Mouse (Mus musculus): ENCODE measurements around the gene Rab11fip4.

Gene Rab11fip4

DNA sequence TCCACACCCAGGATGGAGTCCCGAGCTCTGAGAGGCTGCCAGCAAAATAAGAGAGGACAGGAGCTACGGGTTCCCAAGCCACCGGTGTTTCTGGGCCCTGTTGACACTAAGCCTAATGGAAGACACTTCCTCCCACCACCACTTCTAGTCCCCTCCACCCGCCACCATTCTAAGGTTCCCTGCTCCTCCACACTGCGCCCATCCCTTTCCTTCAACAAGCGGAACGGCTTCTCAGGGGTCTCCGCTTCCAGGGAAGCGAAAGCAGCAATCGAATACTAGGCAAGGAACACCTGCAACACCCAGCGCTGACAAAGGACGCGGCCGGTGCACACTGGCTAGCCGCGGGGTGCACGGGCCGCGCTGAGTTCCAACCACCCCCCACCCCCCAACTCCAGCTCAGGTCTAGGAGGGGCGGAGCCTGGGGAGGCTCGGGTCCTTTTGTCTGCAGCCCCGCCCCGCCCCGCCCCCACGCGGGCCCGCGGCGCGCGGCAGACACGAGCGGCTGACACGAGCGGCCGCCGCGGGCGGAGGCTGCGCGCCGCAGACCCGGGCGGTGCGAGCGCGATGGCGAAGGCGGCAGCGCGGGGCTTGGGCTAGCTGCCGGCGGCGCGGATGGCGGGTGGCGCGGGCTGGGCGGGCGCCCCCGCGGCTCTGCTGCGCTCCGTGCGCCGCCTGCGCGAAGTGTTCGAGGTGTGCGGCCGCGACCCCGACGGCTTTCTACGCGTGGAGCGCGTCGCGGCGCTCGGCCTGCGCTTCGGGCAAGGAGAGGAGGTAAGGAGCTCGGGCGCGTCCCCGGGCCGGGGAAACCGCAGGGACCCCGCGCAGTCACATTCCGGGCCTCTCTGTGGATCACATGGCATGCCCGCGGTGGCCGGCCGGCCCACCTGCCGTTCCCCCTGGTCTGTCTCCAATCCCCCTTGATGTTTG lies at the start of gene Rab11fip4:
Gene Rab11fip4, plus strand, starts transcription at position 549 of the 927 bp plus-strand sequence.
- peak; percentile 36 to 49 for DNase-seq

DNA sequence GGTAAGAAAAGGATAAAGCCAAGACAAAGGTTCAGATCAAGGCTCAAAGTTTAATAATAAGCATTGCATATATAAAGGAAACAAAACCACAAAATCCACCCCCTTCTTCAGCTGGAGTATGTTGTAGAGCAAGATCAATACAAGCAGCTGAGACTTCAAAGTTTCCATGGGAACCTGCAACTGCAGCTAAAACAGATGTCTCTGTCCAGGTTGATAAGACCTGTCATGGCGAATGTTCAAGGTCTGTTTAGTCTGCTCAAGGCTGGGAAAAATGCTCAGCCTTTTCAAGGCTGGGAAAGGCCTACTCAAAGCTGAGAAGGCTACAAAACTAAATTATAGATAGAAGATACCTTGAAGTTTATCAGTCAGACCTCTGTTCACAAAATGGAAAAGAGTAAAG lies 38.4 kb upstream of the Rab11fip4 start:
- DNase-seq: no peak

DNA sequence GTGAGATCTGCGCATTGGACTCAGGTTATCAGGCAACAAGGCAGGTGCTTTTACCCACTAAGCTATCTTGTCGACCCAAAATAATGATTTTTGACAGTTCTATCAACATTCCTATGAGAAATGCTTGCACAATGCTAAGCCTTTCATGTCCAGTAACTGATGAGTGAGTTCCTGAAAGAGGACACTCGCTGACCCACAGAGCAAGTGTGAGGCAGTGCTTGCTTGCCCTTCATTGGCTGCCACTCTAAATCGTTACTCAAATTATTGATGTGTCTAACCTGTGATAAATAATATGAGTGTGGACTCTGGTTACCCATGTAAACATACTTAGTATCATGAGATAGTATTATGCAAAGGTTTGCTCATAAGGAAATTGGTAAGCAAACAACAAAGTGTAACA lies 30.5 kb upstream of the Rab11fip4 start:
- DNase-seq: no peak

DNA sequence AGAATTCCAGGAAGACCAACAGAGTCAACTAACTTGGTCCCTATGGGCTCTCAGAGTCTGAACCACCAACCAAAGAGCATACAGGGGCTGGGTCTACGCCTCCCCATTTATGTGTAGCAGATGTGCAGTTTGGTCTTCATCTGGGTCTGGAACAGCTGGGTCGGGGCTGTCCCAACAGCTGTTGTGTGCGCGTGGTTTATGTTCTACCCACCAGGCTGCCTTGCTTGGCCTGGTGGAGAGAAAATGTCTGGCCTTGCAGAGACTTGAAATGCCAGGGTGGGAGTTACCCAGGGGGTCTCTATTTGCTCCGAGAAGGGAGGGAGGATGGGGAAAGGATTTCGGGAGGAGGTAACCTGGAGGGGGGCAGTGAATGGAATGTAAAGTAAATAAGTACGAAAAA lies 27.5 kb upstream of the Rab11fip4 start:
- no peak for DNase-seq

DNA sequence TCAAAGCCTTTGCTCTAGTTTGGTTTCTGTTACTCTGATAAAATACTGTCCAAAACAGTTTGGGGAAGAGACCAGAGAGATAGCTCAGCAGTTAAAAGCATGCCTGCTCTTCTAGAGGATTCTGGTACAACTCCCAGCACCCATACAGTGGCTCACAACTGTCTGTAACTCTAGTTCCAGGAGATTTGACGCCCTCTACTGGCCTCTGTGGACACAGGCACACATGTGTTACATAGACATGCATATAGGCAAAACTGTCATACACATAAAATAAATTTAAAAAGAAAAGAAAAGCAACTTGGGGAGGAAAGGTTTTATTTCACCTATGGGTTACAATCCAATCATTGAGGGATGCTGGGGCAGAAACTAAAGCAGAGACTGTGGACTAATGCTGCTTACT lies 24.1 kb upstream of the Rab11fip4 start:
- no peak for DNase-seq

DNA sequence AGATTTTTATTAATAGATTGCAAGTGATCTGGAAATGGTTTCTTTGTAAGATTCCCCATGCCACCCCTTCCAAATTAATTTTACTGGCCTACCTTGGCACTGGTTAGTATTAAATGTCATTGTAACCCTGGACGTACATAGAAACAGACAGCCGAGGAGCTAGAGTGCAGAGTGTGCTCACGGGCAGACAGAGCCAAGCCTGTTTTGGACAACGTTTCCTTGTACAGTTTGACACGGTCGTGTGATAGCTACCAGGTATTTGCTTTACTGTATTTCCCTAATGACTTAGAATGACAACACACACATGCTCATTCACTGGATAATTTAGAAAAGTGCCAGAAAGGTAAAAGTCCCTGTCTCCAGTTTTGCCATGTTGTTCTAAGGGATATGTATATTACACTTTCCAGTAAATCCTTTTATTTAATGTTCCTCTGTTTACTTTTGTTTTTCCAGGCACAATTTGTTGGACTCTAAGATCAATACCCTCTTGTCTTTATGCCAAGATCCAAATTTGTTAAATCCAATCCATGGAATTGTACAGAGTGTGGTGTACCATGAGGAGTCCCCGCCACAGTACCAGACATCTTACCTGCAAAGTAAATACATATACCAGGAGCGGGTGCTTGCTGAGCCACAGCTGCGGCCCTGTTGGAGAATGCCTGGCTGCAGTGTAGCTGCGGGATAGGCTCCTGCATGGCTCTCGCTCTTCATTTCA lies 22.7 kb upstream of the Rab11fip4 start:
- DNase-seq: no peak

DNA sequence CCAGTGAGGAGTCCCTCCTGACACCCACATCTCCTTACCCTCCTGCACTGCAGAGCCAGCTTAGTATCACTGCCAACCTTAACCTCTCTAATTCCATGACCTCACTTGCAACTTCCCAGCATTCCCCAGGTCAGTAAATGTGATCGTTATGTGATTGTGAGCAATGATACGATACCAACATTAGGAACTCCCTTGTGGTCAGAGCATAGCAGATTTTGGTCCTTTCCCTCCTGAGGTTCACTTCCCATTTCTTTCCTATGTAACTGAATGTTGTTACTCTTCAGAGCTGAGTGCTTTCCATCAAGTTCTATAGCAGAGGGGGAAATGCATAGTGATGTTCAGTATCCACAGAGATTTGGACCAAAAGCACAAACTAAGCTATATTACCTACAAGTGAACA lies 20.7 kb upstream of the Rab11fip4 start:
- no peak for DNase-seq

DNA sequence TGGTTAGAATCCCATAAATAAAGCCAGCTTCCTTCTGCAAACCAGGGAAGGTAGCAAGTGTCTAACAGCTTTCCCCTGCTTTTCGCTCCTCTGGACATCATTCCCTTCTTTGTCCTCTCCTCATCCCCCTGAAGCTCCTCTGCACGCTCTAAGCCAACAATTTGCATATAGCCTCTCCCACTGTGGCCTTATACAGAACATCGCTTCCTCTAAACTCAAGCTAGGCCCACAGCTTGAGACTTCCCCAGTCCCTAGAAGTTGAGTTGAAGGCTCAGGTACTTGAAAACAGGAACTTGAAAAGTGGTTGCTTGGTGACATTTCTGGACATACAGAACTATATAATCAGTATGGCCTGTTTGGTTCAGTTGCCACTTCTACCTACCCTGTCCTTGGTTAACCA lies 17.2 kb upstream of the Rab11fip4 start:
- no peak for DNase-seq

DNA sequence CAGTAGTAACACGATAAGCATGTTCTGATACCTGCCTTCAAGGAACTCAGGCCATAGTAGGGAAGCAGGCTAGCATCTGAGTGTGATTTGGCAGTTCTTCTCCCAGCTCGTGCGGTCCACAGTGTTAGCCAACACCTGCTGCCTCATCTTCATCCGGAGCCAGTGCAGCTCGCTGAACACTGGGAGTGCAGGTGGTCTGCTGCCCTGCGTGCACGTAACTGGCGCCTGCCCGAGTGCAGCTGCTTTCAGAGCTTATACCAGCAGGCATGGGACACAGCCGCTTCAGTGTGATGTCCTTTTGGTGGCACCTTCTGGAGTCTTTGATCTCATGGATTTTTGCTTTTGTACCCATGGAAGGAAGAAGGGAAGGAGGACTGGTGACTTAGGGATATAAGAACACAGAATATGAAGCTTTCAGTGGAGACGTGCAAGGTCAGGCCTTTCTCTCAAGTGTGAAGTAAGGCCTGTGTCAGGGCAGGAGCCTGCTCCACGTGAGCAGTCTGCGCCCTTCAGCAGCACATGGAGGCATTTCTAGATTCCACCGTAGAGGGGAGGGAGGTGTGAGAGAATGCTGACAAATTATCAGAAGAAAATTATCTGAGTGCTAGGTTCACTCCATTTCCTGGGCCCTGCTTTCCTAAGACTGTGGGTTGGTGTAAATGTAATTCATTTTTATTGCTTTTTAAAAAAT lies 15.5 kb upstream of the Rab11fip4 start:
- no peak for DNase-seq

DNA sequence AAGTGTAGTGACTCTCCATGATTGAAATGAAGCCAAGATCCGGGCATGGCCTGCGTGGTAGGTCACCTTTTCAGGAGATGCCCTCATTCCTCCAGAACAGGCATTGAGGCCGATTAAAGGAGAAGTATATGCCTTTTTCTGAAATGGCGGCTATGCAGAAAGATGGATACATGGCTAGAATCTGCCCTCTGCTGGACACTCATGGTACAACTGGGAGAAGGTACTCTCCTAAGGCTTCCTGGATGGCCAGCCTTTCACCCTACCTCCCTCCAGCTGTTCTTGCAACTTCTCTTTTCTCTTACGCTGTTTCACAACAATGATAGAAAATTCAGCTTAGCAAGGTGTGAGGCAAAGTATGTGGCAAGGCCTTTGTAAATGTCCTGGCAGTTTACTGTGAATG lies 13.3 kb upstream of the Rab11fip4 start:
- DNase-seq: peak; percentile 83 to 86

DNA sequence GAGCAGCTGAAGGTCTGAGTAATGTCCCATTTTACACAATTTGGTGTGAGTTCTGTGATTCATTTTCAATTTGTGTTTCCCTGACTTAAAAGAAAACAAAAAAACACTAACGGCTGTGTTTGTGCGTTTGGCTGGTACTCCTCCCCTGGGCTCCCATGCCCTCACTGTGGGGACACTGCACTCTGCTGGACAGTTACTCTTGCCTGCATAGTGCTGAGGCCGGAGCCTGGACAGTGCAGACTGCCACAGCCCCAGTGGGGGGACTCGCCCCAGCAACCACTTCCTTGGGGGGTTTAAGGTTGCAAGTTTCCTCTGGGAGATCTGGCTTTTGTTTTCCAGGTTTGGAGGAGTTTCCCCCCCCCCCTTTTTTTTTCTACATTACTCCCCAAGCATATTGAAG lies 10.4 kb upstream of the Rab11fip4 start:
- peak; percentile 39 to 45 for DNase-seq

DNA sequence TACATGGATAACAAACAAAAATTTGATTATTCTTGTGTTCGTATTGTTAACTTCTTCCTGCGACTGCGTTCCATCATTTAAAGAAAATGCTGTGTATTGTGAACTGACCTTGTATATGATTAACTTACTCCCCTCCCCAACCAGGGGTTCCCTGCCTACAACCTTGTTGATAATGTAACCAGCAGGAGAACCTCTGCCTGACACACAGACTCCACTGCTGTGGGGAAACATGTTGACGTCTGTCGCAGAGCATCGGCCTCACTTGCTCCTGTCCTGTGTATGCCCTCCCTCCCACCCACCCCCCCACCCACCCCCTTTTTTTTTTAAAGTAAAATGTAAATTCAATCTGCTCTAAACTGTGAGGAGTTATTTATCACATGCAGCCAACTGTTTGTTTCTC lies 9.8 kb upstream of the Rab11fip4 start:
- no peak for DNase-seq

DNA sequence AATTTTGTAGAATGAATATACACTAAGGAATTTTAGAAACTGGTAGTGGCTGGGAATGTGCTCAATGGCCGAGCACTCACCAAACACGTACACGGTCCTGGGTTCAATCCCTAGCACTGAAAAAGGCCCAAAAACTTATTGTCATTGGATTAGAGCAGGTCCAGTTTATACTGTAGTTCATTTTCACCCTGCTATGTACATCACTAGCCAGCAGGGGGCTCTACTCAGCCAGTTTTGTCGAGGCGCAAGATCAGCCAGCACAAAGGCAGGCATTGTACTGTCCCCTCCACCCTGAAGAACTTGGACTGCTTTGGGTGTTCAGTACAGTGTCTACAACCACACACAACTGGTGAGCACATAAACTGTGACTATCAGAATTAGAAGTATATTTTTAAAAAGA lies 6.8 kb upstream of the Rab11fip4 start:
- DNase-seq: peak; percentile 72 to 79

DNA sequence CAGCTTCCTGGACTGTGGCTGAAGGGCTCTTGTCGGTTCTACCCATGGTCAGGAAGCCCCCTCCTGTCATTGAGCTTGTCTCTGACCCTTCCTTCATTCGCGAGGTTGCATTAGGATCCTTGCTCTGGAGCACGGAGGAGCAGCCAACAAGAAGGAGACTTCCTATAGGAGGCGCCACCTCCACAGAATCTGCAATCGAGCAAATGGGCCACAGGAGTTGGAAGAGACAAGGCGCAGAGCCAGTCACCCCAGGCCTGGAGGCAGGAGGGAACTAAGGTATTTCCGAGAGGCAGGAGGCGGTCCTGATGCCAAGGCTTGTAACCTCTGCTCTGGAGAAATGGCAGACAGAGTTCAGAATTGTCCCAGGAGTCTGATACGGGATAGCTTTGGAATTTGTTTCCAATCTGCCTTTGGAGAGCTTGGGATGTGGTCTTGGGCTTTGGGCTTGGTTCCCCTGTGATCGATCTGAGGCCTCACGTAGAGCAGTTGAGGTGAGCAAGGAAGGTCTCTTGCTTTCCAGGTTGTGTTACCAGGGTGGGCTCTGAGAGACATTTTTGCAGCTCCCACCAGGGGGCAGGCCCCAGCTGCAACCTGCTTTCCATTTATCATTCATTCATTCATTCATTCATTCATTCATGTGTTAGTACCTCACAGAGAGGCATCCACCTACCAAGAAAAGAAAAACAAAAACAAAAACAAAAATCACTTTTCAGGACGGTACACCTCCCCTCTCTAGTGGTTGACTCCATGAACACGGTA lies 1.5 kb upstream of the Rab11fip4 start:
- DNase-seq: peak in 1 of 2 experiments; percentile 42

DNA sequence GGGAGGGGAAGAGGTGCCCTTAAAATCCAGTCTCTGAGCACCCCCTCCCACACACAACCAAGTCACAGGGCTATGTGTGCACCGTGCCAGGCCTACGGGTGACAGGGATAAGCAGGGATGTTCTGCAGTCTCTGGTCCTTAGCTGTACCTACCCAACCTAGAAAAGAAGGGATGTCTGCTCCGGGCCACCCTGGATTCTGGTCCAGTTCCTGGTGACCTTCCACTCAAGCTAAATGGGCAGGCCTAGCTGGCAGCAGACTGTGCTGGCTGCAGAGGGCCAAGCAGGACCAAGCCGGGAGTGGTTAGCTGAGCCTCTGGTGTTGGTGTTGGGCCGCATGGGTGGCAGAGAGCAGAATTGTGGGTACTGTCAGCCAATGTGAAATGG lies 571 bp downstream of the Rab11fip4 start:
- DNase-seq: no peak

DNA sequence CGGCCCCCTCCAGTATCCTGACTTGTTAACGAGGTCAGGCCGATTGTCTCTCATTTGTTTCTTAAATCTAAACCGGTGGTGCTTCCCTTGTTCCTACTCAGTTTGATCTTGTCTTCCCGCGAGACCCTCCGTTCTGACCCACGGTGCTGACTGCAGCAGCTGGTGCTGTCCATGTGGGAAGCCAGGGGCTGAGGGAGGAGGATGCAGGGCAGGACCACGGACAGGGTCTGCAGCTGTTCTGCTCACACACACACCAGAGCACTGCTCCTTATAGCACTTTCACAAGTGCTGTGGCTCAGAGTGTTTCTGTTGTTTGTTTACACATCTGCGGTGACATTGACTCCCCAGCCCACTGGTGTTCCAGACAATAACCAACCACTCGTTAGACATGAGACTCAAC lies 2.5 kb downstream of the Rab11fip4 start:
- DNase-seq: peak; percentile 73 to 75

DNA sequence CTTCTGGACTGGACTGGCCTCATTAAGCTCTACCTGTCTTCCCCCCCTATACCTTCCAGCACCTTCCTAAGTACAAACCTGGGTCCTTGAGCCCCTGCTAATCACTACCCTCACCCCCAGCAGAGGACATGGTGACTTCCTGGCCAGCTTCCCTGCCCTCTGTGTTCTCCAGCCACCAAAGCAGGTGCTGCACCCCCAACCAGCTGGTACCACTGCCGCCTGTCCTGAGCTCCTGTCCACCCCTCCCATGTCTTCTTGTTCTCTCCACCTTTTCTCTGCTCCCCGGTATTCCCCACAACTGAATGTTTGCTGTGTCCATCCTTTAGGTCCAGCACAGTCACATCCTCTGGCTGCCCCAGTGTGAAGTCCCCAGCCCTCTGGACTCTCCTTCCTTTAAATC lies 19.4 kb downstream of the Rab11fip4 start:
- no peak for DNase-seq

DNA sequence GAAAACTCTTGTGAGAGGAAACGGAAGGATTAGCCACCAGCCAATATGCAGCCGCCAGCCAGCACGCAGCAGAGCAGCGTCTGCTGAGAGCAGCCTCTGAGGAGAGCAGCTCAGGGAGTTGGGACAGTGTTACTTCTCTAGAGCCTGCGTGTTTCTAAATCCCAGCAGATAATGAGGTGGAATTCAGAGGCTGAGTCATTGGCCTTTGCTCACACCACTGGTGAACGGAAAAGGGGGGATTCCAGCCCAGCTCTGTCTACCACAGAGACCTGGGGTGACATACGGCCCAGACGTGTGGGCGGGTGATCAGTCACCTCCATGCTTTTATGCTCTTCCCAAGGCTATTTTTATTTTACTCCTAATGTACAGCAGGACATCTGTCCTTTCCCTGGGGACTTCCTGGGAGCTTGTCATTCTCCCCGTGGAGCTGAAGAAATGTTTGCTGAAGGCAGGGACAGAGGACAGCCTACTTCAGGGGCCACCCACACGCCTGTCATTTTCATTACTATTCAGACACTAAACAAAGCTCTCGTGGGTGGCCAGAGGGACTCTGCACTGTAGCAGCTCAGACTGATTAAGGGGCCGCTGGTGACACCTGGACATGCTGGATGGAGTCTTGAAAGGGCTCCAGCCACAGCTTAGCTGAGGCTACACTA lies 20.1 kb downstream of the Rab11fip4 start:
- DNase-seq: peak in 1 of 2 experiments; percentile 26

DNA sequence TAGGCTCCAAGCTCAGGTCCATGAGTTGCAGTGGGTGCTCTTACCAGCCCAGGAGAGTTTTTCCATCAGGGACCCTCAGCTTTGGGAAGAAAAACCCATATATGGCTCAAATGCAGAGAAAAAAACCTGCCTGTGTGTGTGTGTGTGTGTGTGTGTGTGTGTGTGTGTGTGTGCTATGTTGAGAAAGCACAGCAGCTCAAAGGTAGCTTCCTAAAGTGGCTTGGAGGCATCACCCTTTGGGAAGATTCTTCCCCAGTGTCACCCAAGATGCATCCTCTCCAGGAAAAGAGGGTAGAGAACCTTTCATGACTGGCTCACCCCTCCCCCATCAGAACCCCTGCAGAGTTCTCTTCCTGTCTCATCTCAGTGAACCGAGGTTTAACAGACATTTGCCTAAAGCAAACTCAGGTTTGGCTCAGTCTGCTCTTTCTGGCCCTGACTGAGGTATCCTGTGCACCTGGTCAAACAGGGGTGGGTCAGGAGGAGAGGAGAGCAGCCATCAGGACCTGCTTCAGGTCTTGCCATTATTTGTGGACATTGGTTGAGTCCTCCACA lies 21.1 kb downstream of the Rab11fip4 start:
- no peak for DNase-seq

DNA sequence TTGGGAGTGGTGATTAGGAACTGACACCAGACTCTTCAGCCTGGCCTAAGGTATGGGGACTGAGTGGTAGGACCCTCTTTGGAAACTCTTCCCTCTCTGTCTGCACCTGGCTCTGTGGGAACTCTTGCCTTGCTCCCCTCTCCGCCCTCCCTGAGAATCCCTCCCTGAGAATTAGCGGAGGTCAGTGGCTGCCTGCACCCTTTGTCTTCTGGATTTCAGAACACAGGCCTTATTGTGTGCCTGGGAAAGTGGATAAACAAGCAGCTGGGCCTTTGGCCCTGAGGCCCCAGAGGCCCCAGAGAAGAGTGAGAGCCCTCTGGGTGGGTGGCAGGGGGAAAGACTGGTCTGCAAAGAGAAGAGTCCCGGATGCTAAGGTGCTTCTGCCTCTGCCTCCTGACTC lies 22.1 kb downstream of the Rab11fip4 start:
- DNase-seq: no peak

DNA sequence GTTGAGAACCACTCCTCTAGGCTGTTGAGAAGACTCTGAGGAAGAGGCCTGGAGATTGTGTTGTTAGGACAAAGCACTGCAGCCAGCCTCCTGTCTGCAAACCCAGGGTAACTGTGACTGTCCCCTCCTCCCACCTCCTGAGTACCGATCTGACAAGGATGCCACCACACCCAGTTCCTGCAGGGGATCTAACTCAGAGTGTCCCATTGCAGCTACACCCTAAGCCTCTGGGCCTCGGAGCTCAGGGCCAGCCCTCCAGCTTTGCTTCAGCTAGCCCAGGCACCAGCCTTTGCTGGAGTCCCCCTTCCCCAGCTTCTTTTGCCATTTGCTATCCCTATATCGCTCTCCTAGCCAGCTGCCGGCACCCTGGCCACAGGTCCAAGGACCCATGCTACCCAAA lies 22.7 kb downstream of the Rab11fip4 start:
- DNase-seq: no peak

DNA sequence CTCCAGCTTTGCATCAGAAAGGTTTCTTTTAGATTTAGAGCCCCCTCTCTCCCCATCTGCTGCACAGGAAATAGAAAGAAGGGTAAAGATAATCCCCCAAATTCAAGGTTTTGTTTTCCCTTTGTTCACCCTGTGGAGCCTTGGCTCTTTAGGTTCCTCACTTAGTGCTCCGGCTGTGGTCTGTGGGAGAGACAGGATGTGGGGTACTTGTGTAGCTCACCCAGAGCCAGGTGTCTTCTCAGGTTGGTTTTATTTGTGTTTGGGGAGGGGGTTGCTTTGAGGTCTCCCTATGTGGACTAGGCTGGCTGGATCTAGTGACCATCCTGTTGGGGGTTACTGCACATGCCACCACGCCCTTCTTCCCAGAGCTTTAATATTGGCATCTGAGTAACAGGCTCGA lies 23.9 kb downstream of the Rab11fip4 start:
- DNase-seq: no peak

Measured in kidney, postnatal 4 days (tissue).